Mouse (Mus musculus) gastrocnemius, postnatal 10 days (tissue): ENCODE results near the gene Slc1a2. TPM values are rescaled to one million over a fixed set of nuclear protein-coding genes. Genes with fewer than 3 reads are reported as not detected.

Experiments
- DNase-seq: peaks from one replicate; pipeline ENCODE4 v3.0.0; 2021; ENCODE audit warnings: mixed read lengths
- total RNA-seq, 2 experiments: library from RNA; stranded (reverse); gene quantifications; 2 replicates each; pipeline ENCODE4 v1.2.3; 2021

Gene Slc1a2
- total RNA-seq, 2 experiments from 2014 or later = 2.3 to 2.4 TPM

GRCm38 (mm10) chr2:102663339-102663738, 4.9 kb downstream of the Slc1a2 start:
- no peak for DNase-seq

GRCm38 (mm10) chr2:102663865-102664264, 5.4 kb downstream of the Slc1a2 start:
- no peak for DNase-seq

GRCm38 (mm10) chr2:102667981-102668380, 9.5 kb downstream of the Slc1a2 start:
- DNase-seq = no peak

GRCm38 (mm10) chr2:102669580-102669979, 11.1 kb downstream of the Slc1a2 start:
- no peak for DNase-seq

- DNase-seq = no peak
Measured at GRCm38 (mm10) chr2:102674582-102674981, 16.1 kb downstream of the Slc1a2 start.

- DNase-seq = peak; percentile 70
Measured at GRCm38 (mm10) chr2:102675275-102675674, 16.8 kb downstream of the Slc1a2 start.

- no peak for DNase-seq
Measured at GRCm38 (mm10) chr2:102676716-102677312, 18.4 kb downstream of the Slc1a2 start.

- no peak for DNase-seq
Measured at GRCm38 (mm10) chr2:102677400-102677799, 18.9 kb downstream of the Slc1a2 start.

GRCm38 (mm10) chr2:102681351-102681750, 22.9 kb downstream of the Slc1a2 start:
- DNase-seq = no peak

- DNase-seq = peak; percentile 66
Measured at GRCm38 (mm10) chr2:102682168-102682567, 23.7 kb downstream of the Slc1a2 start.

GRCm38 (mm10) chr2:102685371-102686107, 27.1 kb downstream of the Slc1a2 start:
- DNase-seq = no peak

GRCm38 (mm10) chr2:102686108-102686450, 27.6 kb downstream of the Slc1a2 start:
- no peak for DNase-seq

GRCm38 (mm10) chr2:102693556-102693955, 35.1 kb downstream of the Slc1a2 start:
- no peak for DNase-seq

- no peak for DNase-seq
Measured at GRCm38 (mm10) chr2:102694750-102695149, 36.3 kb downstream of the Slc1a2 start.

GRCm38 (mm10) chr2:102695541-102695940, 37.1 kb downstream of the Slc1a2 start:
- no peak for DNase-seq

GRCm38 (mm10) chr2:102697732-102698131, 39.3 kb downstream of the Slc1a2 start:
- no peak for DNase-seq

GRCm38 (mm10) chr2:102699921-102700320, 41.5 kb downstream of the Slc1a2 start:
- DNase-seq = no peak

GRCm38 (mm10) chr2:102700695-102701094, 42.2 kb downstream of the Slc1a2 start:
- DNase-seq = no peak

GRCm38 (mm10) chr2:102701382-102701781, 42.9 kb downstream of the Slc1a2 start:
- DNase-seq = no peak

- no peak for DNase-seq
Measured at GRCm38 (mm10) chr2:102703556-102703955, 45.1 kb downstream of the Slc1a2 start.

- no peak for DNase-seq
Measured at GRCm38 (mm10) chr2:102704781-102705180, 46.3 kb downstream of the Slc1a2 start.

- DNase-seq = no peak
Measured at GRCm38 (mm10) chr2:102711511-102711910, 53.1 kb downstream of the Slc1a2 start.

- DNase-seq = no peak
Measured at GRCm38 (mm10) chr2:102712049-102712448, 53.6 kb downstream of the Slc1a2 start.
